Mouse (Mus musculus) forebrain, embryonic 11.5 days (tissue): Measurements from ENCODE around the gene 1700020D05Rik. TPM values are rescaled to one million over a fixed set of nuclear protein-coding genes. Genes with fewer than 3 reads are reported as not detected.

Experiments
- ATAC-seq: fragments of 200-750 bp; cut with Nextera tagmentation; replicated peaks from 2 replicates; pipeline ENCODE4 v1.8.0; 2017; ENCODE audit warnings: moderate TSS enrichment; ENCODE audit not compliant: low FRiP score
- DNase-seq: peaks from one replicate; pipeline ENCODE4 v3.0.0-alpha.2; 2017; ENCODE audit warnings: low spot score
- H3K27ac ChIP-seq: fragments of 300-500 bp; sonication (generic); 2 replicates; pipeline ENCODE4 v1.5.1; 2014; ENCODE audit warnings: low read depth, low read length
- H3K27me3 ChIP-seq: fragments of 300-500 bp; sonication (generic); 2 replicates; pipeline ENCODE4 v1.6.1; 2014; ENCODE audit warnings: mild to moderate bottlenecking, low read length, mixed read lengths; ENCODE audit not compliant: control insufficient read depth, insufficient read depth
- H3K36me3 ChIP-seq: fragments of 300-500 bp; sonication (generic); 2 replicates; pipeline ENCODE4 v1.6.1; 2014; ENCODE audit warnings: mild to moderate bottlenecking, low read length, moderate library complexity, mixed read lengths; ENCODE audit not compliant: control insufficient read depth, insufficient read depth
- H3K4me1 ChIP-seq: fragments of 300-500 bp; sonication (generic); replicated peaks from 2 replicates; pipeline ENCODE4 v1.6.1; 2014; ENCODE audit warnings: low read length, mixed read lengths; ENCODE audit not compliant: control insufficient read depth, insufficient read depth
- H3K4me2 ChIP-seq: fragments of 300-500 bp; sonication (generic); 2 replicates; pipeline ENCODE4 v1.6.1; 2014; ENCODE audit warnings: low read depth, mild to moderate bottlenecking, low read length, moderate library complexity, mixed read lengths; ENCODE audit not compliant: severe bottlenecking
- H3K4me3 ChIP-seq: fragments of 300-500 bp; sonication (generic); 2 replicates; pipeline ENCODE4 v1.5.1; 2014; ENCODE audit warnings: low read depth, low read length
- H3K9ac ChIP-seq: fragments of 300-500 bp; sonication (generic); 2 replicates; pipeline ENCODE4 v1.6.1; 2014; ENCODE audit warnings: low read length
- H3K9me3 ChIP-seq: fragments of 300-500 bp; sonication (generic); 2 replicates; pipeline ENCODE4 v1.6.1; 2016; ENCODE audit warnings: low read length, mixed read lengths; ENCODE audit not compliant: control insufficient read depth
- WGBS: fragments of 180-500 bp; shearing (Covaris S2); extraction: QIAGEN DNeasy Blood & Tissue Kit; methylation state at CpG from one replicate; pipeline ENCODE4 v1.1.7; 2014; 5-methylcytosine and 5-hydroxymethylcytosine counted together
- polyA plus RNA-seq: library from polyadenylated mRNA; unstranded; fragments of >200 nt; fragmentation: Nextera tagmentation; extraction: Ambion mirVana; gene quantifications from 2 replicates; pipeline ENCODE4 v1.2.1, GENCODE M21; 2014

Gene 1700020D05Rik
- polyA plus RNA-seq, 1 experiment from 2014 or later: not detected

- Histone ChIP-seq H3K9me3 (no peaks in the 10 kb centered on the region), H3K4me2 (no peak overlapping the region), H3K4me3 (no peak overlapping the region), H3K9ac (no peak overlapping the region), H3K4me1 (no peaks in the 10 kb centered on the region; the same call in 1 of the 2 replicates), H3K27ac (no peak overlapping the region), H3K36me3 (no peaks in the 10 kb centered on the region; the same call in 1 of the 2 replicates), H3K27me3 (no peaks in the 10 kb centered on the region)
- ATAC-seq (no peak), DNase-seq (no peak)
- 92% methylated on average over 7 of the region's 7 CpGs for WGBS
These were observed 17.8 kb downstream of the 1700020D05Rik start for GRCm38 (mm10) chr19:5485821-5486220.

GRCm38 (mm10) chr19:5485371-5485770, 18.2 kb downstream of the 1700020D05Rik start:
- no peak overlapping the region for H3K4me2 ChIP-seq
- H3K9ac ChIP-seq: no peak overlapping the region
- no peaks in the 10 kb centered on the region for H3K27me3 ChIP-seq
- ATAC-seq: no peak
- H3K9me3 ChIP-seq: no peaks in the 10 kb centered on the region
- DNase-seq: no peak
- H3K36me3 ChIP-seq: no peaks in the 10 kb centered on the region; the same call in 1 of the 2 replicates
- H3K27ac ChIP-seq: no peak overlapping the region
- H3K4me1 ChIP-seq: no peaks in the 10 kb centered on the region; the same call in 1 of the 2 replicates
- H3K4me3 ChIP-seq: no peak overlapping the region
- WGBS: 96% methylated on average over 8 of the region's 8 CpGs

DNA sequence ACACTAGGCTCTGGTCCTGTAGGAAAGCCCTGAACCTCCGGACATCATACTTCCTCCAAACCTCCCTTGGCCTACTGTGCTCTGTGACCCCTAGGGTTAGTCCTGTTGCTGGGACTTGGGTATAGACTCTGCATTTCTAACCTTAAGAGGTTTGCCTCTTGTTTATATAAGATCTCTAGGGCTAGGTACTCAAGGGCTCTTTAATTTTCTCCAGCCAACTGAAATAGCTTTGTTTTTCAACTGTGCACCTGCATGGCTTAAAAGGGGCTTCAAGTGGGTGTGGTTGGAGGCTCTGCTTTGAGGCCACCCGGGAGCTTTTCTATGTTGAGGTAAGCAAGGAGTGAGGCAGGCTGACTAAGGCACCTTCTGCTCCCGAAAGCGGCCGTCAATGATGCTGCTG, 19.1 kb downstream of the 1700020D05Rik start:
- Histone ChIP-seq H3K9ac (no peak overlapping the region), H3K4me1 (no peaks in the 10 kb centered on the region; the same call in 1 of the 2 replicates), H3K4me3 (no peak overlapping the region), H3K9me3 (no peaks in the 10 kb centered on the region), H3K27ac (no peak overlapping the region), H3K36me3 (no peaks in the 10 kb centered on the region; the same call in 1 of the 2 replicates), H3K4me2 (no peak overlapping the region), H3K27me3 (no peaks in the 10 kb centered on the region)
- WGBS: 93% methylated on average over 5 of the region's 5 CpGs
- DNase-seq (no peak), ATAC-seq (no peak)

DNA sequence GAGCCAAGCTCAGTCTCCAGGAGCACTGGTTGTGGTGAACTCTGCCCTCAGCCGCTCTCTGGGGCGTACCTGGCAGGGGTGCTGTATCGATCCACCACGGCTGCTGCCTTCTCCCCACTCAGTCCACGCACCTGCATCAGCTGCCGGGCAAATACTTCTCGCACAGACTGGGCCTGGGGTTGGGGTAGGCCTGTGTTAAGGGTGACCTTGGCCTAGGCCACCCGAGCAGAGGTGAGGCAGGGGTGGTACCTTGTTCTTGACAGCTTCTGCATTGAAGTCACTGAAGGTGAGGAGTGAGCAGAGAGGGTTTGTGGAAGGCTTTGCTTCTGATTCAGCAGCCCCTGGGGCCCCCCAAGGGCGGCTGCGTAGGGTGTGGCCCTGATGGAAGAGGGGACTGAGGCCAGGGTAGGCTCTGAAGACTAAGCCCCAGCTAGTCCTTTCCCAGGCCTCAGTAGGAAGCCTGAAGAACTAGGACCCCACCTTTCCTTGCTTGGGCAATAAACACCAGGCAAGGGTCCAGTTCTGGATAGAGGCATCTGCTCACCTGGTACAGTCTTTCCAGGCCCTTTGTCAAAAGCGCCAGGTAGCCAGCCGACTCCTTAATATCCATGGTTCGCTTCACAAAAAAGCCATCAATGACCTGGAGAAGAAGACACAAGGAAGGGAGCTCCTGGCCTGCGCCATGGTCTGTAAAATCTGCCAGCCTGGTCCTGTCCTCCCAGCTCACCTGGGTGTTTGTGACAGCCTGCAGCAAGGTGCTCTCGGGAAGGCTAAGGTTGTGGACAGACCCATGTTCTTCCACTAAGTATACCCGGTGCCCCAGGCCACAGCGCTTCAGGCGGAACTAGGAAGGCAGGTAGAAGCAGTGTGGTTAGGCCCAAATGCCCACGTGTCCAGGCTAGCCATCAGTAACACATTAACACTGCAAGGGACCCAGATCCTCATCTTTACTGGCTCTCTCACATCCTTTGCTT, 19.9 kb downstream of the 1700020D05Rik start:
- Histone ChIP-seq H3K9me3 (no peaks in the 10 kb centered on the region), H3K4me2 (no peak overlapping the region), H3K36me3 (no peaks in the 10 kb centered on the region; the same call in 1 of the 2 replicates), H3K9ac (no peak overlapping the region), H3K4me1 (no peaks in the 10 kb centered on the region; the same call in 1 of the 2 replicates), H3K27me3 (no peaks in the 10 kb centered on the region), H3K4me3 (no peak overlapping the region), H3K27ac (no peak overlapping the region)
- WGBS: 96% methylated on average over 19 of the region's 19 CpGs
- no peak for ATAC-seq
- DNase-seq: no peak

GRCm38 (mm10) chr19:5481398-5481797, 22.2 kb downstream of the 1700020D05Rik start:
- Histone ChIP-seq H3K9me3 (no peaks in the 10 kb centered on the region), H3K27me3 (no peaks in the 10 kb centered on the region), H3K36me3 (no peaks in the 10 kb centered on the region; the same call in 1 of the 2 replicates), H3K4me2 (no peak overlapping the region), H3K4me3 (no peak overlapping the region), H3K9ac (no peak overlapping the region), H3K4me1 (no peaks in the 10 kb centered on the region), H3K27ac (no peak overlapping the region)
- DNase-seq (no peak), ATAC-seq (no peak)
- WGBS: 89% methylated on average over 10 of the region's 10 CpGs

DNA sequence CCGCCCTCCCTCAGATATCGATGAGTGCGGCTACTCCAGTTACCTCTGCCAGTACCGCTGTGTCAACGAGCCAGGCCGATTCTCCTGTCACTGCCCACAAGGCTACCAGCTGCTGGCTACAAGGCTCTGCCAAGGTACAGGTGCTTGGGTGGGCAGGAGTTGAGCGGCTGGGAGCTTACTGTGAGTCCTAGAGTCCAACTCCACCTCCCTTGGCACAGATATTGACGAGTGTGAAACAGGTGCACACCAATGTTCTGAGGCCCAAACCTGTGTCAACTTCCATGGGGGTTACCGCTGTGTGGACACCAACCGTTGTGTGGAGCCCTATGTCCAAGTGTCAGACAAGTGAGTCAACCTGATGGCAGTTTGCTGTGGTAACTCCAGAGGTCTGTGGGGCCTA, 23.6 kb downstream of the 1700020D05Rik start:
- Histone ChIP-seq H3K27ac (no peak overlapping the region), H3K4me3 (no peak overlapping the region), H3K27me3 (no peaks in the 10 kb centered on the region), H3K36me3 (no peaks in the 10 kb centered on the region; the same call in 1 of the 2 replicates), H3K9me3 (no peaks in the 10 kb centered on the region), H3K9ac (no peak overlapping the region), H3K4me1 (peaks cover 5% of the 10 kb centered on the region; the same call in 1 of the 2 replicates), H3K4me2 (no peak overlapping the region)
- WGBS: 95% methylated on average over 10 of the region's 10 CpGs
- ATAC-seq (no peak), DNase-seq (no peak)

GRCm38 (mm10) chr19:5477668-5478300, 25.8 kb downstream of the 1700020D05Rik start:
- no peak overlapping the region for H3K4me2 ChIP-seq
- WGBS: 91% methylated on average over 18 of the region's 18 CpGs
- H3K9me3 ChIP-seq: no peaks in the 10 kb centered on the region
- no peaks in the 10 kb centered on the region for H3K27me3 ChIP-seq
- no peak overlapping the region for H3K9ac ChIP-seq
- no peaks in the 10 kb centered on the region for H3K36me3 ChIP-seq
- H3K4me1 ChIP-seq: peaks cover 11% of the 10 kb centered on the region; the same call in 1 of the 2 replicates
- H3K4me3 ChIP-seq: no peak overlapping the region
- no peak overlapping the region for H3K27ac ChIP-seq
- DNase-seq (no peak), ATAC-seq (no peak)

- H3K9me3 ChIP-seq: no peaks in the 10 kb centered on the region
- H3K36me3 ChIP-seq: no peaks in the 10 kb centered on the region
- H3K4me2 ChIP-seq: no peak overlapping the region
- no peak for DNase-seq
- H3K4me3 ChIP-seq: no peak overlapping the region
- H3K27me3 ChIP-seq: no peaks in the 10 kb centered on the region
- ATAC-seq: no peak
- H3K9ac ChIP-seq: no peak overlapping the region
- H3K27ac ChIP-seq: no peak overlapping the region
- 85% methylated on average over 10 of the region's 10 CpGs for WGBS
- peaks cover 11% of the 10 kb centered on the region; the same call in 1 of the 2 replicates for H3K4me1 ChIP-seq
These were observed 26.5 kb downstream of the 1700020D05Rik start for GRCm38 (mm10) chr19:5477004-5477667.
